Mouse (Mus musculus) midbrain, embryonic 13.5 days (tissue): ENCODE measurements around the gene Pitpna. TPM values are rescaled to one million over a fixed set of nuclear protein-coding genes. Genes with fewer than 3 reads are reported as not detected.

Experiments
- ATAC-seq: fragments of 200-750 bp; cut with Nextera tagmentation; 2 replicates; pipeline ENCODE4 v1.8.0; 2017; ENCODE audit warnings: mild to moderate bottlenecking, moderate TSS enrichment, moderate library complexity
- H3K27ac ChIP-seq: fragments of 300-500 bp; sonication (generic); 2 replicates; pipeline ENCODE4 v1.5.1; 2015; ENCODE audit warnings: inconsistent platforms, mild to moderate bottlenecking, moderate library complexity
- H3K27me3 ChIP-seq: fragments of 300-500 bp; sonication (generic); 2 replicates; pipeline ENCODE4 v1.6.1; 2015; ENCODE audit warnings: mild to moderate bottlenecking, inconsistent platforms
- H3K36me3 ChIP-seq: fragments of 300-500 bp; sonication (generic); 2 replicates; pipeline ENCODE4 v1.6.1; 2015; ENCODE audit warnings: mild to moderate bottlenecking, inconsistent platforms
- H3K4me1 ChIP-seq: fragments of 300-500 bp; sonication (generic); replicated peaks from 2 replicates; pipeline ENCODE4 v1.6.1; 2015; ENCODE audit warnings: inconsistent platforms
- H3K4me2 ChIP-seq: fragments of 300-500 bp; sonication (generic); replicated peaks from 2 replicates; pipeline ENCODE4 v1.6.1; 2015; ENCODE audit warnings: moderate library complexity, mild to moderate bottlenecking, inconsistent platforms
- H3K4me3 ChIP-seq: fragments of 300-500 bp; sonication (generic); replicated peaks from 2 replicates; pipeline ENCODE4 v1.5.1; 2015; ENCODE audit warnings: mild to moderate bottlenecking, inconsistent platforms
- H3K9ac ChIP-seq: fragments of 300-500 bp; sonication (generic); replicated peaks from 2 replicates; pipeline ENCODE4 v1.6.1; 2015; ENCODE audit warnings: mild to moderate bottlenecking, inconsistent platforms
- H3K9me3 ChIP-seq: fragments of 300-500 bp; sonication (generic); 2 replicates; pipeline ENCODE4 v1.6.1; 2016; ENCODE audit warnings: mild to moderate bottlenecking, inconsistent platforms
- WGBS: fragments of 180-500 bp; shearing (Covaris S2); methylation state at CpG from one replicate; pipeline ENCODE4 v1.1.7; 2015; 5-methylcytosine and 5-hydroxymethylcytosine counted together
- microRNA-seq: library from miRNA; unstranded; fragments of <30 nt; microRNA quantifications from one replicate; pipeline ENCODE4, GENCODE M21; 2016
- polyA plus RNA-seq: library from polyadenylated mRNA; unstranded; fragments of >200 nt; fragmentation: Nextera tagmentation; extraction: Ambion mirVana; gene quantifications from 2 replicates; pipeline ENCODE4 v1.2.1, GENCODE M21; 2015

Pitpna gene
- polyA plus RNA-seq, 1 experiment from 2014 or later, result 99.2 TPM

DNA sequence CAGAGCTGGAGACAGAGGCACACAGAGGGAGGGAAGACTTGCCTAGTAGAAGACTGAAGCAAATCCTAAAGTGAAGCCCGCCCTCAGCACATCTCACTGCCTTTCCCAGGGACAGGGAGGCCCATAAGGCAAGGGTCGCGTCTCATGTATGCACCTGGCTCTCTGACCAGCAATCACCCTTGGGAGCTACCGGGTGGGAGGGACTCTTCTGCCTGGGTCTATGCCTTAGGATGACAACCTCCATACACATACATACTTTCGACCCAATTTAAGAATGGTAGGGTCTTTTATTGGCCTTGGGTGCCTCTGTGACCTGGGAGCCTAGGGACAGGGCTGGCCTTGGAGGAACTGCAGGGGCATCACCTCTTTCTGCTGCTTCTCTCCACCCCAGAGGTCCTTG is 85.5 kb downstream of the Pitpna start:
- no peaks in the 10 kb centered on the region for H3K9me3 ChIP-seq
- H3K4me3 ChIP-seq, result no peak overlapping the region
- no peak overlapping the region for H3K9ac ChIP-seq
- ATAC-seq, result no peak
- 87% methylated on average over 5 of the region's 5 CpGs for WGBS
- H3K27ac ChIP-seq, result no peak overlapping the region
- H3K27me3 ChIP-seq, result no peaks in the 10 kb centered on the region
- H3K4me2 ChIP-seq, result no peak overlapping the region
- H3K36me3 ChIP-seq, result no peaks in the 10 kb centered on the region
- peaks cover 1% of the 10 kb centered on the region; the same call in 1 of the 2 replicates for H3K4me1 ChIP-seq

DNA sequence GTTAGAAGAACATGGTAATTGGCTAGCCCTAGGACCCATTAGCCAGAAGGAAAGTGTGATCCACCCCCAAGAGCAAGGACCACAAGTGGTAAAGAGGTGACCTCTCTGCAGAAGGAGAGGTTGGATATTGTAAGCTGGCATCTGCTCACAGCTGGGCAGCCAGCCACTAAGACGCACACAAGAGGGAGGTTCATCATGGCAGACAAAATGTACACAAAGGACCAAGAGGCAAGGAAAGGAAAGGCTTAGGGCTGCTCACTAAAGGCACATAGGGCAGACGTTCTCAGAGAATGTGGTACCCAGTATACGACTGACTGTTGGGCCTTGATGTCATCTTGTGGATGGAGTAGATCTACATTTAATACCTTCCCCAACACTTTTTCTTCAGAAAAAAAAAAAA is 87.0 kb downstream of the Pitpna start:
- Histone ChIP-seq H3K27ac (no peak overlapping the region), H3K4me3 (no peak overlapping the region), H3K4me1 (peaks cover 5% of the 10 kb centered on the region), H3K4me2 (no peak overlapping the region), H3K27me3 (no peaks in the 10 kb centered on the region), H3K36me3 (no peaks in the 10 kb centered on the region), H3K9ac (no peak overlapping the region), H3K9me3 (no peaks in the 10 kb centered on the region)
- 87% methylated on average over 3 of the region's 3 CpGs for WGBS
- ATAC-seq, result no peak

- peaks cover 22% of the 10 kb centered on the region for H3K4me1 ChIP-seq
- H3K9ac ChIP-seq, result no peak overlapping the region
- no peak for ATAC-seq
- peak overlapping the region; percentile 93 for H3K4me2 ChIP-seq
- no peaks in the 10 kb centered on the region for H3K27me3 ChIP-seq
- WGBS, result 92% methylated on average over 3 of the region's 3 CpGs
- no peaks in the 10 kb centered on the region for H3K9me3 ChIP-seq
- peaks cover 5% of the 10 kb centered on the region for H3K36me3 ChIP-seq
- peak overlapping the region; percentile 93; the same call in 1 of the 2 replicates for H3K27ac ChIP-seq
- peak overlapping the region; percentile 100 for H3K4me3 ChIP-seq
These were observed 90.2 kb downstream of the Pitpna start for GRCm38 (mm10) chr11:75677881-75678746.

Small RNA genes lying within 50 kb of the gene (microRNA-seq; reads per million reads assigned to microRNA genes)
- gene Mir3971, result not detected

Other genes with a start within 250 kb of the Pitpna start
- 69.1 and 70.6 TPM in 2 replicates for gene Rpa1, start 239.8 kb upstream of the Pitpna start, polyA plus RNA-seq
- gene Smyd4, start 239.7 kb upstream of the Pitpna start, polyA plus RNA-seq, result 15.3 and 15.5 TPM in 2 replicates
- 27.5 and 31.5 TPM in 2 replicates for gene Serpinf1, start 165.4 kb upstream of the Pitpna start, polyA plus RNA-seq
- gene Serpinf2, start 148.5 kb upstream of the Pitpna start, polyA plus RNA-seq, result 0.07 TPM in 1 of 2 replicates, not detected in the other
- 6.8 and 8.1 TPM in 2 replicates for gene Wdr81, start 133.4 kb upstream of the Pitpna start, polyA plus RNA-seq
- 2.0 and 2.5 TPM in 2 replicates for gene Tlcd2, start 126.4 kb upstream of the Pitpna start, polyA plus RNA-seq
- 58.2 and 61.8 TPM in 2 replicates for gene Prpf8, start 101.3 kb upstream of the Pitpna start, polyA plus RNA-seq
- gene Rilp, start 78.0 kb upstream of the Pitpna start, polyA plus RNA-seq, result 0.97 and 1.2 TPM in 2 replicates
- gene Scarf1, start 74.6 kb upstream of the Pitpna start, polyA plus RNA-seq, result 3.4 and 3.5 TPM in 2 replicates
- gene Slc43a2, start 56.4 kb upstream of the Pitpna start, polyA plus RNA-seq, result 16.4 and 17.3 TPM in 2 replicates
- gene Inpp5k, start 42.9 kb downstream of the Pitpna start, polyA plus RNA-seq, result 41.9 and 43.4 TPM in 2 replicates
- gene Myo1c, start 62.4 kb downstream of the Pitpna start, polyA plus RNA-seq, result 6.5 and 7.6 TPM in 2 replicates
- gene Crk, start 91.2 kb downstream of the Pitpna start, polyA plus RNA-seq, result 129 and 130 TPM in 2 replicates
- gene Ywhae, start 144.8 kb downstream of the Pitpna start, polyA plus RNA-seq, result 1,420 and 1,493 TPM in 2 replicates
- 1.0 and 1.1 TPM in 2 replicates for gene Doc2b, start 208.0 kb downstream of the Pitpna start, polyA plus RNA-seq